Mouse (Mus musculus): ENCODE data around the gene Nrxn2. TPM values are rescaled to one million over a fixed set of nuclear protein-coding genes. Genes with fewer than 3 reads are reported as not detected.

Gene Nrxn2
- polyA plus RNA-seq, 1 experiment from 2014 or later: 1.4 TPM

- no peaks in the 10 kb centered on the region for H3K9me3 ChIP-seq
- no peak overlapping the region for H3K9ac ChIP-seq
- H3K4me1 ChIP-seq: peaks cover 11% of the 10 kb centered on the region
- H3K4me2 ChIP-seq: no peak overlapping the region
- no peaks in the 10 kb centered on the region for H3K36me3 ChIP-seq
- no peak for ATAC-seq (ENCODE audit: insufficient number of reproducible peaks, low FRiP score, low TSS enrichment, low read depth)
- no peak overlapping the region for H3K4me3 ChIP-seq
- no peak overlapping the region for H3K27ac ChIP-seq
- 41% methylated on average over 7 of the region's 7 CpGs for WGBS
- H3K27me3 ChIP-seq: peaks cover 10% of the 10 kb centered on the region; the same call in 1 of the 2 replicates
Observed at GRCm38 (mm10) chr19:6446736-6447437, 28.4 kb downstream of the Nrxn2 start.

DNA sequence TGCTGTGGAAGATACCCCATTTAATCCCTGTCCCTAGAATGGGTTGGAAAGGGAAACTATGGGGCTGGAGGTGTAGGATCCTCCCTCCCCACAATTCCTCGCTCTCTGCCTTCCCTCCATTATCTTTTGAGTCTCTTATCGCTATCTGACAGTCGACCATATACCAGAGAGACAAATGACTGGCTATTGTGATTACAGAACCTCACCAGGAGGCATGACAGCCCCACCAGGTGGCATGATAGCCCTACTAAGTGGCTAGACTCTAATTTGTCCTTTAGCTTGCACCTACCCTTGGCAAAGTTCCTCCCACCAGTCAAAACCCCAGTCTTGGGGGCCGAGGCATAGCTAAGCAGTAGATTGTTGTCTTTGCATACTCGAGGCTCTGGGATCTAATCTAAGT is 30.2 kb downstream of the Nrxn2 start:
- H3K4me2 ChIP-seq: no peak overlapping the region
- H3K9ac ChIP-seq: no peak overlapping the region
- H3K4me1 ChIP-seq: peaks cover 13% of the 10 kb centered on the region
- H3K9me3 ChIP-seq: no peaks in the 10 kb centered on the region
- H3K27ac ChIP-seq: no peak overlapping the region
- H3K27me3 ChIP-seq: peaks cover 18% of the 10 kb centered on the region; the same call in 1 of the 2 replicates
- WGBS: 31% methylated on average over 5 of the region's 5 CpGs
- no peak overlapping the region for H3K4me3 ChIP-seq
- ATAC-seq (ENCODE audit: insufficient number of reproducible peaks, low FRiP score, low TSS enrichment, low read depth): no peak
- H3K36me3 ChIP-seq: no peaks in the 10 kb centered on the region

GRCm38 (mm10) chr19:6449841-6450240 is 31.3 kb downstream of the Nrxn2 start:
- Histone ChIP-seq H3K27me3 (peaks cover 18% of the 10 kb centered on the region; the same call in 1 of the 2 replicates), H3K4me2 (no peak overlapping the region), H3K4me1 (peaks cover 13% of the 10 kb centered on the region), H3K9me3 (no peaks in the 10 kb centered on the region), H3K4me3 (no peak overlapping the region), H3K9ac (no peak overlapping the region), H3K27ac (no peak overlapping the region), H3K36me3 (no peaks in the 10 kb centered on the region)
- 71% methylated on average over 7 of the region's 7 CpGs for WGBS
- ATAC-seq (ENCODE audit: insufficient number of reproducible peaks, low FRiP score, low TSS enrichment, low read depth): no peak

DNA sequence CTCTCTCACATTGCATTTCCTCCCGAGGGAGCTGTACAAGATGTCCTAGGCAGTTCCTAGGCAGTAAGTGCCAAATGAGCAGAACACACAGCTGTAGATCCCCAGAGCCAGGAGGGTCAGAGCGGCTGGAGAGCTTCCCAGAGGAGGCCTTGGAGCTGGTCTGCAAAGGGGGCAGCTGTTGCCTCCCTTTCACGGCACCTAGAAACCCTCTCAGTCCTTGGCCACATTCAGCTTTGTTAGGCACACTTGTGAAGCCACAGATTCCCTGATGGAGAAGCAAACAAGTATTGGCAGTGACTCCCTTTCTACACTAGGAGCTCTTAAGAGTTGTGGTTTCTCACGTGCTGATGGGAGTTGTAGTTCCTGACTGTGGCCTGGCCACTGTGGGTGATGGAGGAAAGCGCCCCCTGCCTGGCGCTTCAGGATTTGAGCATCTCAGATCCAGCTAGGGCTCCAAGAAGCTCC is 33.5 kb downstream of the Nrxn2 start:
- Histone ChIP-seq H3K27me3 (0 out of 2 replicates have a peak, but pooled peaks cover 7% of the 10 kb centered on the region), H3K36me3 (no peaks in the 10 kb centered on the region), H3K4me1 (peaks cover 7% of the 10 kb centered on the region; the same call in 1 of the 2 replicates), H3K27ac (peak overlapping the region; percentile 38; the same call in 1 of the 2 replicates), H3K4me2 (no peak overlapping the region), H3K9ac (no peak overlapping the region), H3K9me3 (no peaks in the 10 kb centered on the region), H3K4me3 (no peak overlapping the region)
- peak; percentile 50; the same call in 1 of the 2 replicates for ATAC-seq (ENCODE audit: insufficient number of reproducible peaks, low FRiP score, low TSS enrichment, low read depth)
- WGBS: 18% methylated on average over 6 of the region's 6 CpGs

DNA sequence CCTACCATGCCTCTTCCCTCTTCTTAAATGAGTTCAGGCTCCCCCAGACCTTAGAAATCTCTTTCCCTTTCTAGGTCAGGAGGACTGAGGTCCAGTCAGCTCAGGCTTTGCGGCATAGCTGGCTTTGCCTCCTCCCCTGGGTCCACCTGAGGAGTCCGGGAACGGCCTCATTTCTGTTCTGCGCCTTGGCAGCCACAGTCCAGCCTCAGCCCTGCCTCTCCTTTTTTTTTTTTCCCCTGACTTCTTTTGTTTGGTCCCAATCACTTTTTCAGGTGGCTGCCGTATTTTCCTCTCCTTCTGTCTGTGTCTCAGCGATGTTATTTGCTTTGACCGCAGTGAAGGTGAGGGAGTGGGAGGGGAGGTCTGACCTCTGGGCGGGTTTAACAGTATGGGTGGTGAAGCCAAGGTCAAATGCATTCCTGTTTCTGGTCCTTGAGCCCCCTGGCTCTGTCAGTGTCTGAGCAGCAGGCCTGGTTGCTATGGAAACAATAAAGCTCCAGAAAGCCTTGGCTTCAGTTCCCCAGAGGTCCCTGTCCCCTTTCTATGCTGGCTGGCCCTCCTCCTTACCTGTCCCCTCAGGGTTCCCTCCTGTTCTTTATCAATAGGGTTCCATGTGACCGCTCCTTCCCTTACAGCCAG is 34.3 kb downstream of the Nrxn2 start:
- no peak for ATAC-seq (ENCODE audit: insufficient number of reproducible peaks, low FRiP score, low TSS enrichment, low read depth)
- no peaks in the 10 kb centered on the region for H3K9me3 ChIP-seq
- H3K27me3 ChIP-seq: 0 out of 2 replicates have a peak, but pooled peaks cover 7% of the 10 kb centered on the region
- H3K4me2 ChIP-seq: no peak overlapping the region
- H3K4me1 ChIP-seq: peaks cover 6% of the 10 kb centered on the region; the same call in 1 of the 2 replicates
- H3K36me3 ChIP-seq: no peaks in the 10 kb centered on the region
- no peak overlapping the region for H3K9ac ChIP-seq
- H3K4me3 ChIP-seq: no peak overlapping the region
- H3K27ac ChIP-seq: no peak overlapping the region
- 56% methylated on average over 9 of the region's 9 CpGs for WGBS

GRCm38 (mm10) chr19:6453349-6453748 is 34.8 kb downstream of the Nrxn2 start:
- WGBS: 79% methylated on average over 8 of the region's 8 CpGs
- H3K4me3 ChIP-seq: no peak overlapping the region
- no peaks in the 10 kb centered on the region for H3K9me3 ChIP-seq
- no peak for ATAC-seq (ENCODE audit: insufficient number of reproducible peaks, low FRiP score, low TSS enrichment, low read depth)
- H3K27ac ChIP-seq: no peak overlapping the region
- H3K36me3 ChIP-seq: no peaks in the 10 kb centered on the region
- 0 out of 2 replicates have a peak, but pooled peaks cover 7% of the 10 kb centered on the region for H3K27me3 ChIP-seq
- H3K4me1 ChIP-seq: peaks cover 3% of the 10 kb centered on the region; the same call in 1 of the 2 replicates
- no peak overlapping the region for H3K9ac ChIP-seq
- no peak overlapping the region for H3K4me2 ChIP-seq

- ATAC-seq (ENCODE audit: insufficient number of reproducible peaks, low FRiP score, low TSS enrichment, low read depth): no peak
- no peak overlapping the region for H3K4me3 ChIP-seq
- H3K27ac ChIP-seq: no peak overlapping the region
- H3K4me2 ChIP-seq: no peak overlapping the region
- H3K9ac ChIP-seq: no peak overlapping the region
- H3K36me3 ChIP-seq: no peaks in the 10 kb centered on the region
- H3K4me1 ChIP-seq: peaks cover 3% of the 10 kb centered on the region; the same call in 1 of the 2 replicates
- H3K27me3 ChIP-seq: 0 out of 2 replicates have a peak, but pooled peaks cover 7% of the 10 kb centered on the region
- no peaks in the 10 kb centered on the region for H3K9me3 ChIP-seq
- WGBS: 73% methylated on average over 10 of the region's 10 CpGs
Observed at GRCm38 (mm10) chr19:6454041-6454720, 35.6 kb downstream of the Nrxn2 start.

DNA sequence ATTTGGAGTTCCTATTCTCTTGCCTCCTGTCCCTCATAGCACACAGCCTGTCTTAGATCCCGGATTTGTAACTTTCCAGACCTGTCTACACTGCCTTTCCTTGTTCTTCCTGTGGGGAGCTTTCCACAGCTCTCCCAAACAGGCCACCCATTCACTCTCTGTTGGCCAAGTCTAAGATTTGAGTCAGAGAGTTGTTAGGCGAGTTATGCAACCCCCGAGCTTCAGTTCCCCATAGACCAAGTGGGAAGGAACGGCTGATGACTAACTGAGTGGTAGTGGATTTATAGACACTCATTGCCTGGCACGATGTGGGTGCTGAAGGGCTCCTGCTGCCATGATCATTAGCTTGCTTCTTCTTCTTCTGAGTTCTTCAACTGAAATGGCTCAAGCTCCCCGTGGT is 41.0 kb downstream of the Nrxn2 start:
- Histone ChIP-seq H3K4me2 (no peak overlapping the region), H3K27ac (no peak overlapping the region), H3K4me1 (peaks cover 3% of the 10 kb centered on the region; the same call in 1 of the 2 replicates), H3K9me3 (no peaks in the 10 kb centered on the region), H3K36me3 (no peaks in the 10 kb centered on the region), H3K27me3 (0 out of 2 replicates have a peak, but pooled peaks cover 9% of the 10 kb centered on the region), H3K4me3 (no peak overlapping the region), H3K9ac (no peak overlapping the region)
- no peak for ATAC-seq (ENCODE audit: insufficient number of reproducible peaks, low FRiP score, low TSS enrichment, low read depth)
- WGBS: 69% methylated on average over 6 of the region's 6 CpGs

DNA sequence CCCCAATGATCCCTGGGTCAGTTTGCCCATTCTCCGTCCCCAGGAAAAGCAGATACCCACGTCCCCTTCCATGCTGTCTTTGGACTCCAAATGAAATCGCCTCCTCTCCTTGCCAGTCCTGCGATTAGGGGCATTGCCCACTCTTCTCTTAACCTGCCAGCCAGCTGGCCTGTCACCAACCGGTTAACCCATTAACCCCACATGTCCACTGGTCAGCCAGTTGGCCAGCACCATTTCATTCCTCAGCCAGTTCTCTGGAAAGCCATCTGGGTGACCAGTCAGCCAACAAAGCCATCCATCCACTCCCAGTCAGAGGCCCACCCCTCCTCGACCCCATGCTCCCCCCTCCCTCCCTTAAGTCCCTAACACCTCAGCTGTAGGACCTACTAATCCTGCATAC is 44.3 kb downstream of the Nrxn2 start:
- Histone ChIP-seq H3K27me3 (0 out of 2 replicates have a peak, but pooled peaks cover 15% of the 10 kb centered on the region), H3K4me1 (peaks cover 12% of the 10 kb centered on the region), H3K4me3 (no peak overlapping the region), H3K27ac (no peak overlapping the region), H3K9me3 (no peaks in the 10 kb centered on the region), H3K36me3 (no peaks in the 10 kb centered on the region), H3K9ac (no peak overlapping the region), H3K4me2 (no peak overlapping the region)
- ATAC-seq (ENCODE audit: insufficient number of reproducible peaks, low FRiP score, low TSS enrichment, low read depth): no peak
- WGBS: 38% methylated on average over 6 of the region's 6 CpGs

DNA sequence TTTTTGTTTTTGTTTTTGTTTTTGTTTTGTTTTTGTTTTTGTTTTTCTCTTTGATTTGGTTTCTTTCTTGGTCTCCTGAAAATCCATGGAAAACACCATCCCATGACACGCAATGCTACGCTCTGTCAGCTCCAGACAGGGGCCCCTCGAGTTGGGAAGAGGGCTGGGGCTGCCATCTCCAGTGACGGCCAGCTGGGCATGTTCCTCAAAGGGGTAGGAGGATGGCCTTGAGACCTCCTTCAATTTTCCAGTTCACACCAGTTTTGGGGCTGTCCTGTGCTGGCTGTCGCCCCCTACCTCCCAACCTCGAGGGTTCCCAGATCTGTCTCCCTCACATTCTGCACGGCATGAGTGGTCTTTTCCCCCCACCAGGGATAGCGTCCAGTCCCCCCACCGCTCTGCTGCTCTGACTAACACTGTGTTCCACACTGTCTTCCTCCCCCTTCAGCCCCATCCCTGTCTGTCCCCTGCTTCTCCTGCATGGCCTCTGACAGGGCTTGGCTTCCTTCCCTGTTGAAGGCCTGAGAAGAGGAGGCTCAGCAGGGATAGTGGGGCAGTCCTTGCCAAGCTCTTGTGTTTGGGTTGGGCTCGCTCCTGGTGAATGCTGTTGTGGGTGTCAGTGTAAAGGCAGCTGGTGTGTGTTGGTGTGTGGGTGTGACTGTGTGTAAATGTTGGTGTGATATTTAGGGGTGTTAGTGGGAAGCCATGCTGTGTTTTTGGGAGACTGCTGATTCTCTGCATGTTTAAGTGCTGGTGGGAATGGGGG is 46.0 kb downstream of the Nrxn2 start:
- ATAC-seq (ENCODE audit: insufficient number of reproducible peaks, low FRiP score, low TSS enrichment, low read depth): no peak
- H3K9me3 ChIP-seq: no peaks in the 10 kb centered on the region
- peaks cover 15% of the 10 kb centered on the region for H3K4me1 ChIP-seq
- no peak overlapping the region for H3K4me3 ChIP-seq
- no peaks in the 10 kb centered on the region for H3K36me3 ChIP-seq
- 0 out of 2 replicates have a peak, but pooled peaks cover 15% of the 10 kb centered on the region for H3K27me3 ChIP-seq
- H3K9ac ChIP-seq: no peak overlapping the region
- WGBS: 55% methylated on average over 10 of the region's 10 CpGs
- H3K4me2 ChIP-seq: no peak overlapping the region
- no peak overlapping the region for H3K27ac ChIP-seq

DNA sequence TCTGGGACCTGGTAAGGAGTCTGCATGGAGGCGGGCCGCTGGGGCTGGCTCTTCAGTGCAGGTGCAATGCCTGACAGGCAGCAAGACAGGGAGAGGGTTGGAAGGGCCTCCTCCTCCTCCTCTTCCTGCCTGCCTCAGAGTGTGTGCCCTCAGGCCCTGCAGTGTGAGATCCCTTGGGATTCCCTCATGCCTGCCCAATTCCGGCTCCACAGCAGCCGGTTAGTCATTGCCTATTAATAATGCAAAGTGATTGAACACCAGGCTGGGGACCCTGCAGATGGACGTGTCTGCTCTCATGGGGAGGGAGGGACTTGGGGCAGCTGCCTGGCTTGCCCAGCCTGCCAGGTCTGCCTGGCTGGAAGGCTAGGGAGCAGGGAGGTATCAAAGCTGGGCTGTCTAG is 46.6 kb downstream of the Nrxn2 start:
- Histone ChIP-seq H3K4me2 (no peak overlapping the region), H3K4me1 (peaks cover 15% of the 10 kb centered on the region), H3K9ac (no peak overlapping the region), H3K27me3 (0 out of 2 replicates have a peak, but pooled peaks cover 15% of the 10 kb centered on the region), H3K9me3 (no peaks in the 10 kb centered on the region), H3K4me3 (no peak overlapping the region), H3K27ac (no peak overlapping the region), H3K36me3 (no peaks in the 10 kb centered on the region)
- WGBS: 37% methylated on average over 5 of the region's 5 CpGs
- ATAC-seq (ENCODE audit: insufficient number of reproducible peaks, low FRiP score, low TSS enrichment, low read depth): no peak
